Mouse (Mus musculus) cortical plate, adult 2 months (tissue): Measurements from ENCODE around the gene Chst4.
A peak's percentile ranks its signal among the peaks of the same experiment; 100 is the strongest.

Experiments used
- CTCF ChIP-seq: fragments of 200-500 bp; IDR thresholded peaks from 2 replicates; pipeline ENCODE4 v1.5.1; 2011; ENCODE audit warnings: mild to moderate bottlenecking, control low read depth, low read length; ENCODE audit not compliant: insufficient read depth; ENCODE audit errors: extremely low read depth
- POLR2A ChIP-seq: fragments of 200-500 bp; IDR thresholded peaks from 2 replicates; pipeline ENCODE4 v1.6.1; 2011; ENCODE audit warnings: mild to moderate bottlenecking, low read length, control low read depth; ENCODE audit not compliant: insufficient read depth; ENCODE audit errors: extremely low read depth

GRCm38 (mm10) chr8:110079282-110080221 lies 40.0 kb upstream of the Chst4 start, which contains the start of gene Zfp612:
- TF ChIP-seq POLR2A (peak; percentile 73), CTCF (no peak)
